Mouse (Mus musculus): Measurements from ENCODE around the gene Snx32.

- no peak for TF ChIP-seq POLR2A (IDR thresholded peaks at IDR 0.05; ENCODE audit: insufficient read depth, low read depth, low read length)
- no peak for TF ChIP-seq CTCF (IDR thresholded peaks at IDR 0.05; ENCODE audit: insufficient read depth, low read depth, low read length)
Measured at GRCm38 (mm10) chr19:5486771-5487170, 23.6 kb downstream of the Snx32 start.
